ENCODE assay signal across 35 mouse cellular contexts in the genomic region with DNA sequence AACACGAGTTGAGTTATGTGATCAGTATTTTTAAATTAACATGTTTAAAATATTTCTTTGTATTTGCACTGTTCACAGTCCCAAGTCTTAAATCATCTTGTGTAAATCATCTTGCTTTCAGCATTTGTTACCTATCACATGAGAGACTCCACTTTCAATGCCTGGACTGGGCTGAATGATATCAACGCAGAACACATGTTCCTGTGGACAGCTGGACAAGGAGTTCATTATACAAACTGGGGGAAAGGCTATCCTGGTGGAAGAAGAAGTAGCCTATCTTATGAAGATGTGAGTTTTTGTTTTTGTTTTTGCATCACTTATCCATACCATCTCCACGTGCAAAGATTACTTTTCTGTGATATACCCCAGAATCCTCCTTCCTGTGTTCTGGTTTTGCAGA.
"Had no signal": no experiment of that assay in that cellular context is flagged by ENCODE, and none has a peak within 500 bp of the region (broad histone marks: within the 10 kb centered on the region; RNA-seq: fewer than 3 reads in every experiment).

No protein-coding gene starts in this region.

- H3K27me3 ChIP-seq: heart, embryonic 12.5 days; heart, embryonic 13.5 days; heart, embryonic 15.5 days; hindbrain, embryonic 12.5 days; hindbrain, embryonic 13.5 days; hindbrain, embryonic 15.5 days; intestine, embryonic 15.5 days; kidney, embryonic 15.5 days had no signal

- H3K9me3 ChIP-seq: heart, embryonic 10.5 days; heart, embryonic 15.5 days; hindbrain, embryonic 13.5 days; hindbrain, embryonic 15.5 days; intestine, embryonic 15.5 days; kidney, embryonic 15.5 days had no signal

- H3K9ac ChIP-seq: heart, embryonic 12.5 days; heart, embryonic 13.5 days; heart, embryonic 15.5 days; hindbrain, embryonic 12.5 days; hindbrain, embryonic 13.5 days; hindbrain, embryonic 15.5 days; intestine, embryonic 15.5 days; kidney, embryonic 15.5 days had no signal

- H3K27ac ChIP-seq: heart, embryonic 10.5 days; heart, embryonic 13.5 days; heart, embryonic 15.5 days; hindbrain, embryonic 10.5 days; hindbrain, embryonic 12.5 days; hindbrain, embryonic 13.5 days; hindbrain, embryonic 15.5 days; hindbrain, postnatal 0 days; intestine, embryonic 15.5 days; kidney, embryonic 15.5 days; kidney, postnatal 0 days; layer of hippocampus, adult 2 months; left cerebral cortex, adult 2 months had no signal

- H3K4me2 ChIP-seq: heart, embryonic 11.5 days; heart, embryonic 12.5 days; heart, embryonic 13.5 days; heart, embryonic 15.5 days; hindbrain, embryonic 12.5 days; hindbrain, embryonic 13.5 days; hindbrain, embryonic 15.5 days; intestine, embryonic 15.5 days; kidney, embryonic 15.5 days had no signal

- H3K36me3 ChIP-seq: heart, embryonic 10.5 days; heart, embryonic 12.5 days; heart, embryonic 13.5 days; heart, embryonic 15.5 days; hindbrain, embryonic 10.5 days; hindbrain, embryonic 12.5 days; hindbrain, embryonic 13.5 days; hindbrain, embryonic 15.5 days; intestine, embryonic 15.5 days; kidney, embryonic 15.5 days had no signal

- H3K4me1 ChIP-seq: heart, embryonic 10.5 days; heart, embryonic 12.5 days; heart, embryonic 13.5 days; heart, embryonic 15.5 days; hindbrain, embryonic 10.5 days; hindbrain, embryonic 12.5 days; hindbrain, embryonic 13.5 days; hindbrain, embryonic 15.5 days; intestine, embryonic 15.5 days; kidney, embryonic 15.5 days had no signal

- ATAC-seq: hindbrain, embryonic 16.5 days; hindbrain, postnatal 0 days; inflammation-experienced regulatory T-cells, adult 6 months; intestine, embryonic 15.5 days; intestine, embryonic 16.5 days; intestine, postnatal 0 days had no signal

- H3K4me3 ChIP-seq: heart, embryonic 10.5 days; heart, embryonic 12.5 days; heart, embryonic 13.5 days; heart, embryonic 15.5 days; hindbrain, embryonic 10.5 days; hindbrain, embryonic 12.5 days; hindbrain, embryonic 13.5 days; hindbrain, embryonic 15.5 days; intestine, embryonic 15.5 days; kidney, embryonic 15.5 days; layer of hippocampus, adult 2 months; left cerebral cortex, adult 2 months had no signal

- DNase-seq: heart, postnatal 10 days; heart, postnatal 14 days; heart, postnatal 36 days; heart, postnatal 4 days; kidney, adult 11 months; kidney, adult 18-20 months; kidney, adult 2 months; kidney, adult 8-10 months; kidney, adult 9 months; kidney, postnatal 10 days; kidney, postnatal 14 days; kidney, postnatal 25 days; kidney, postnatal 36 days; kidney, postnatal 4 days; layer of hippocampus, adult 9-11 months; layer of hippocampus, postnatal 36 days had no signal
